Mouse (Mus musculus) forebrain, embryonic 14.5 days (tissue): ENCODE data around the gene Gm13304. TPM values are rescaled to one million over a fixed set of nuclear protein-coding genes. Genes with fewer than 3 reads are reported as not detected.
"Not testable (repeated sequence)": the region's sequence is repeated elsewhere in the genome, so short reads cannot be mapped to it uniquely, and the experiment has no call there.

Source experiments
- ATAC-seq: fragments of 200-750 bp; cut with Nextera tagmentation; 2 replicates; pipeline ENCODE4 v1.8.0; 2017; ENCODE audit warnings: mild to moderate bottlenecking, moderate library complexity
- DNase-seq: peaks from one replicate; pipeline ENCODE4 v3.0.0-alpha.2; 2015; ENCODE audit warnings: low spot score
- H3K27ac ChIP-seq: fragments of 300-500 bp; sonication (generic); 2 replicates; pipeline ENCODE4 v1.5.1; 2014; ENCODE audit warnings: low read depth, mild to moderate bottlenecking, control low read depth, low read length, moderate library complexity
- H3K27me3 ChIP-seq: fragments of 300-500 bp; sonication (generic); replicated peaks from 2 replicates; pipeline ENCODE4 v1.6.1; 2014; ENCODE audit warnings: low read length, control low read depth, mixed read lengths; ENCODE audit not compliant: control insufficient read depth, insufficient read depth
- H3K36me3 ChIP-seq: fragments of 300-500 bp; sonication (generic); 2 replicates; pipeline ENCODE4 v1.6.1; 2014; ENCODE audit warnings: low read length, control low read depth; ENCODE audit not compliant: control insufficient read depth, insufficient read depth
- H3K4me1 ChIP-seq: fragments of 300-500 bp; sonication (generic); 2 replicates; pipeline ENCODE4 v1.6.1; 2014; ENCODE audit warnings: antibody characterized with exemption, low read length, control low read depth; ENCODE audit not compliant: control insufficient read depth, insufficient read depth
- H3K4me2 ChIP-seq: fragments of 300-500 bp; sonication (generic); 2 replicates; pipeline ENCODE4 v1.6.1; 2014; ENCODE audit warnings: mild to moderate bottlenecking, control low read depth, low read length
- H3K4me3 ChIP-seq: fragments of 300-500 bp; sonication (generic); 2 replicates; pipeline ENCODE4 v1.5.1; 2014; ENCODE audit warnings: low read depth, low read length, control low read depth
- H3K9ac ChIP-seq: fragments of 300-500 bp; sonication (generic); 2 replicates; pipeline ENCODE4 v1.6.1; 2014; ENCODE audit warnings: mild to moderate bottlenecking, low read length, control low read depth, moderate library complexity
- H3K9me3 ChIP-seq: fragments of 300-500 bp; sonication (generic); replicated peaks from 2 replicates; pipeline ENCODE4 v1.6.1; 2016; ENCODE audit warnings: low read length, control low read depth, mixed read lengths; ENCODE audit not compliant: control insufficient read depth
- WGBS: fragments of 180-500 bp; shearing (Covaris S2); extraction: QIAGEN DNeasy Blood & Tissue Kit; methylation state at CpG from one replicate; pipeline ENCODE4 v1.1.7; 2014; 5-methylcytosine and 5-hydroxymethylcytosine counted together
- polyA plus RNA-seq: library from polyadenylated mRNA; unstranded; fragments of >200 nt; fragmentation: Nextera tagmentation; extraction: Ambion mirVana; gene quantifications from 2 replicates; pipeline ENCODE4 v1.2.1, GENCODE M21; 2014

The Gm13304 gene
- 0.42 TPM in 1 of 2 replicates, not detected in the other for polyA plus RNA-seq

DNA sequence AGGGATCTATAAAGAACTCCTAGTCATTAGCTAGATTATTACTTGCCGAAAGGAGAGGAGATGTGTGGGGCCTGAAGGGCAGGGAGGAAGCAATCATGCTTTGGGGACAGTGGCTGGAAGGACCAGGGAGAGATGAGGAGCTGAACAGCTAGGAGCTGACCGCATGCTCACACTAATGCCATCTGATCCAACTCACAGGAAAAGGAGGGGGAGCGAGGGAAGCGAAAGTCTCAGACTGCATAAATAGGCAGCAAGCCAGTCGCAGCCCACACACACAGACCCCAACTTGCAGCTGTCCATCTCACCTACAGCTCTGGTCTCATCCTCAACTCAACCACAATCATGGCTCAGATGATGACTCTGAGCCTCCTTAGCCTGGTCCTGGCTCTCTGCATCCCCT is at the start of gene Gm13304:
Gene Gm13304 (plus strand): TSS at position 301 of the 400 bp plus-strand sequence.
- not testable (repeated sequence) for ATAC-seq

DNA sequence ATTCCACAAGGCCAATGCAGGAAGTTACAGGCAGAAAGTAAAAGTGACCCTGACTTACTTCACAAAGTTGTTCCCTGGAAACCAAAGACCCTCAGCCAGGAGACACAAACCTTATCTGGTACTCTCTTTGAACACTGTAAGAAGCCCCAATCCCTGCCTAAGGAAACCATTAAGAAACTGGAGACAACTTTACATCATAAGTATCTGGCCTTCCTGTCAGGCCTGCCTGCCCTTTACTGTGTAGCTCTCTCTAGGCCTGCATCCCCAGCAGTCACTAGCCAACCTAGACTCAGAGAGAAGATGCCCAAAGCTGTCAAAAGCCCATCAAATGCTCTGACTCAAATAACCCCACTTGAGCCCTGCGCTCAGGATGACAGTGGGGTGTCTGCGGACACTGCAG is 23.7 kb upstream of the Gm13304 start, which contains the start of gene Gm3893:
Gene Gm3893 (plus strand): TSS at position 301 of the 400 bp plus-strand sequence.
- H3K27ac ChIP-seq, H3K27me3 ChIP-seq, H3K9me3 ChIP-seq, ATAC-seq, H3K36me3 ChIP-seq, H3K4me2 ChIP-seq, H3K9ac ChIP-seq, H3K4me1 ChIP-seq, H3K4me3 ChIP-seq, DNase-seq: not testable (repeated sequence)
- no CpG with 5 or more reads among the region's 2 CpGs for WGBS

More for the DNA sequence above, at the start of gene Gm13304:
- not testable (repeated sequence) for DNase-seq, H3K27ac ChIP-seq, H3K36me3 ChIP-seq, H3K27me3 ChIP-seq, H3K9me3 ChIP-seq, H3K4me1 ChIP-seq, H3K4me2 ChIP-seq, H3K9ac ChIP-seq, H3K4me3 ChIP-seq
- no CpG with 5 or more reads among the region's 5 CpGs for WGBS

DNA sequence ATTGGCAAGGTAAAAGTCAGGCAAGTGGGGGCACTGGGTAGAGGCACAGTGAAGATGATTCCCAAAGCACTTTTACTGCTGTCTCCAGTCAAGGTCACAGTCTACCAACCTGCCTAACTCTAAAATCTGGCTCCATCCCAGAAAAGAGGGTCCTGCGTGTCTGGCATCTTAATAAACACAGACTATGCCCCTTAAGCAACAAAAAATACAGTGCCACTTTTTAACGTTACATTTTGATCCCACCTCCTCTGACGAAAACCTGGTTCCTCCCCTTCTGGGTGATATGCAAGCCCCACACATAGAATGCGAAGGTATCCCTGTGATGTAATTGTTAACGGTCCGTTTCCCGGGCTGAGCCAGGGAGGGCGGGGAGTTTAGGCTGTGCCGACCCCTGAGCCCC is 38.5 kb downstream of the Gm13304 start, which contains the start of gene Gm13306:
Gene Gm13306 (plus strand): TSS at position 301 of the 400 bp plus-strand sequence.
- ATAC-seq, H3K4me1 ChIP-seq, H3K9ac ChIP-seq, H3K36me3 ChIP-seq, H3K27me3 ChIP-seq, H3K27ac ChIP-seq, H3K9me3 ChIP-seq, H3K4me2 ChIP-seq, H3K4me3 ChIP-seq, DNase-seq: not testable (repeated sequence)
- WGBS: no CpG with 5 or more reads among the region's 9 CpGs

Other genes starting within 250 kb of the Gm13304 start
- gene Gm21541, start 211.2 kb upstream of the Gm13304 start, polyA plus RNA-seq: not detected in 2 replicates
- gene Gm20878, start 173.2 kb upstream of the Gm13304 start, polyA plus RNA-seq: 4.6 and 4.9 TPM in 2 replicates
- 0.74 and 0.93 TPM in 2 replicates for gene Fam205a4, start 148.8 kb upstream of the Gm13304 start, polyA plus RNA-seq
- gene Gm21093, start 80.1 kb upstream of the Gm13304 start, polyA plus RNA-seq: 0.17 and 0.42 TPM in 2 replicates
- gene Gm3893, start 23.6 kb upstream of the Gm13304 start, polyA plus RNA-seq: not detected in 2 replicates
- gene Gm13306, start 38.6 kb downstream of the Gm13304 start, polyA plus RNA-seq: 1.6 TPM in 1 of 2 replicates, not detected in the other
- not detected in 2 replicates for gene Gm13305, start 53.8 kb downstream of the Gm13304 start, polyA plus RNA-seq
- not detected in 2 replicates for gene Gm10600, start 125.8 kb downstream of the Gm13304 start, polyA plus RNA-seq
- not detected in 2 replicates for gene Ccl21b, start 140.9 kb downstream of the Gm13304 start, polyA plus RNA-seq
- gene Gm21953, start 179.4 kb downstream of the Gm13304 start, polyA plus RNA-seq: not detected in 2 replicates
- gene Fam205a3, start 203.5 kb downstream of the Gm13304 start, polyA plus RNA-seq: not detected in 2 replicates